Mouse (Mus musculus) monocyte, adult 5-6 weeks (primary cell): Measurements from ENCODE around the gene Tmem253. TPM values are rescaled to one million over a fixed set of nuclear protein-coding genes. Genes with fewer than 3 reads are reported as not detected.

ENCODE experiments used
- ATAC-seq: fragments of 153-309, 156-312 bp; replicated peaks from 2 replicates; pipeline ENCODE4 v1.8.0; 2017; ENCODE audit warnings: mild to moderate bottlenecking; ENCODE audit not compliant: low TSS enrichment, insufficient number of reproducible peaks, severe bottlenecking, poor library complexity, low FRiP score
- total RNA-seq: library from RNA; stranded (forward); fragments of 200-1000, 200-491, 200-594 nt; gene quantifications from 3 replicates; pipeline ENCODE4 v1.2.3, GENCODE M21; 2017

Tmem253 gene
- total RNA-seq, result 0.97 TPM in 1 of 3 replicates, not detected in the others

- ATAC-seq, result no peak
These were observed at the start of gene Tmem253 for GRCm38 (mm10) chr14:52015445-52016100. Tmem253 (plus strand) TSS chr14:52015658.

GRCm38 (mm10) chr14:51967400-51967799 lies 48.1 kb upstream of the Tmem253 start:
- no peak for ATAC-seq

- ATAC-seq, result no peak
These were observed 36.2 kb upstream of the Tmem253 start for GRCm38 (mm10) chr14:51979252-51979651.

- no peak for ATAC-seq
These were observed 32.2 kb upstream of the Tmem253 start for GRCm38 (mm10) chr14:51983251-51983650.

- no peak for ATAC-seq
These were observed 31.6 kb upstream of the Tmem253 start for GRCm38 (mm10) chr14:51983855-51984246.

GRCm38 (mm10) chr14:51984247-51985231 lies 30.9 kb upstream of the Tmem253 start, which contains the start of gene Arhgef40:
Arhgef40 (plus strand) TSS chr14:51984719.
- peak; percentile 30; the same call in 1 of the 2 replicates for ATAC-seq

GRCm38 (mm10) chr14:51985301-51986152 lies 29.9 kb upstream of the Tmem253 start:
- peak; percentile 25; the same call in 1 of the 2 replicates for ATAC-seq

GRCm38 (mm10) chr14:51986153-51986505 lies 29.3 kb upstream of the Tmem253 start:
- no peak for ATAC-seq

- no peak for ATAC-seq
These were observed 28.3 kb upstream of the Tmem253 start for GRCm38 (mm10) chr14:51987177-51987576.

- ATAC-seq, result no peak
These were observed 26.7 kb upstream of the Tmem253 start for GRCm38 (mm10) chr14:51988731-51989130.

- ATAC-seq, result no peak
These were observed 25.9 kb upstream of the Tmem253 start for GRCm38 (mm10) chr14:51989461-51989970.

- no peak for ATAC-seq
These were observed 21.0 kb upstream of the Tmem253 start for GRCm38 (mm10) chr14:51994453-51994852.

- no peak for ATAC-seq
These were observed 20.1 kb upstream of the Tmem253 start for GRCm38 (mm10) chr14:51995219-51995871.

- ATAC-seq, result no peak
These were observed 19.1 kb upstream of the Tmem253 start for GRCm38 (mm10) chr14:51996231-51996841.

GRCm38 (mm10) chr14:51996866-51997265 lies 18.6 kb upstream of the Tmem253 start:
- ATAC-seq, result no peak

GRCm38 (mm10) chr14:51997483-51997882 lies 18.0 kb upstream of the Tmem253 start:
- no peak for ATAC-seq

GRCm38 (mm10) chr14:52003981-52004495 lies 11.4 kb upstream of the Tmem253 start:
- ATAC-seq, result no peak
